Mouse (Mus musculus) hindbrain, embryonic 10.5 days (tissue): Measurements from ENCODE around the gene Mylk. TPM values are rescaled to one million over a fixed set of nuclear protein-coding genes. Genes with fewer than 3 reads are reported as not detected.

Experiments
- DNase-seq: peaks from one replicate; pipeline ENCODE4 v3.0.0-alpha.2; 2017; ENCODE audit warnings: low spot score
- H3K27ac ChIP-seq: fragments of 300-500 bp; sonication (generic); 2 replicates; pipeline ENCODE4 v1.5.1; 2016; ENCODE audit warnings: mild to moderate bottlenecking, moderate library complexity
- H3K27me3 ChIP-seq: fragments of 300-500 bp; sonication (generic); 2 replicates; pipeline ENCODE4 v1.6.1; 2016; ENCODE audit warnings: mild to moderate bottlenecking; ENCODE audit not compliant: poor library complexity, insufficient read depth, severe bottlenecking
- H3K36me3 ChIP-seq: fragments of 300-500 bp; sonication (generic); 2 replicates; pipeline ENCODE4 v1.6.1; 2016; ENCODE audit warnings: mild to moderate bottlenecking, moderate library complexity
- H3K4me1 ChIP-seq: fragments of 300-500 bp; sonication (generic); replicated peaks from 2 replicates; pipeline ENCODE4 v1.6.1; 2016; ENCODE audit warnings: mild to moderate bottlenecking
- H3K4me3 ChIP-seq: fragments of 300-500 bp; sonication (generic); 2 replicates; pipeline ENCODE4 v1.5.1; 2016; ENCODE audit warnings: mild to moderate bottlenecking, moderate library complexity
- H3K9me3 ChIP-seq: fragments of 300-500 bp; sonication (generic); 2 replicates; pipeline ENCODE4 v1.6.1; 2016; ENCODE audit warnings: mild to moderate bottlenecking, moderate library complexity
- WGBS: fragments of 180-500 bp; shearing (Covaris S2); methylation state at CpG from one replicate; pipeline ENCODE4 v1.1.7; 2016; 5-methylcytosine and 5-hydroxymethylcytosine counted together
- polyA plus RNA-seq: library from polyadenylated mRNA; unstranded; fragments of >200 nt; fragmentation: Nextera tagmentation; extraction: Ambion mirVana; gene quantifications from 2 replicates; pipeline ENCODE4 v1.2.1, GENCODE M21; 2016

The Mylk gene
- polyA plus RNA-seq, 1 experiment from 2014 or later: 5.7 TPM

DNA sequence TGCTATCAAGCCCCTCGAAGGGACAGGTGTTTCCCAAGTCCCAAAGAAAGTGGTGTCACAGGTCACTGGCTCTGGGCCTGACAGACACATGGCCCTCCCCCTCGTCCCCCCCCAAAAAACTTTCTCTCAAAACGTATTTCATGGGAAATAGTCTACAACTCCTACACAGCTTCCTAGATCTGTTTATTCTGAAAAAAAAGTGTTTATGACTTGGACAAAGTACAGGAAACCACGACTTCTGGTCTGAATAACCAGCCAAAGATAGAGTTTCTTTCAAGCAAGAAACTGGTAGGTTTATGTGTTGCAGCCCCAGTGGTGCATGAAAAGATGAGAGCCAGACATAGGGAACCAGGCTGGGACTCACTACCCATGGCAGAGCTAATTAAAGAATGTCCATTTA lies 218.0 kb downstream of the Mylk start:
- H3K27ac ChIP-seq: no peak overlapping the region
- H3K27me3 ChIP-seq: no peaks in the 10 kb centered on the region
- H3K36me3 ChIP-seq: no peaks in the 10 kb centered on the region
- H3K4me3 ChIP-seq: no peak overlapping the region
- H3K4me1 ChIP-seq: peaks cover 40% of the 10 kb centered on the region
- 82% methylated on average over 4 of the region's 4 CpGs for WGBS
- DNase-seq: no peak
- no peaks in the 10 kb centered on the region for H3K9me3 ChIP-seq

GRCm38 (mm10) chr16:34966620-34967081 lies 221.6 kb downstream of the Mylk start:
- Histone ChIP-seq H3K27ac (peak overlapping the region; percentile 25; the same call in 1 of the 2 replicates), H3K9me3 (no peaks in the 10 kb centered on the region)
- WGBS: 58% methylated on average over 5 of the region's 5 CpGs

GRCm38 (mm10) chr16:34967120-34967800 lies 222.2 kb downstream of the Mylk start:
- peak; percentile 72 for DNase-seq
- WGBS: 60% methylated on average over 10 of the region's 10 CpGs
- Histone ChIP-seq H3K27ac (peak overlapping the region; percentile 43; the same call in 1 of the 2 replicates), H3K4me3 (no peak overlapping the region), H3K36me3 (no peaks in the 10 kb centered on the region), H3K4me1 (peaks cover 20% of the 10 kb centered on the region), H3K27me3 (peaks cover 5% of the 10 kb centered on the region; the same call in 1 of the 2 replicates), H3K9me3 (no peaks in the 10 kb centered on the region)

More at GRCm38 (mm10) chr16:34966620-34967081, 221.6 kb downstream of the Mylk start:
- peaks cover 20% of the 10 kb centered on the region for H3K4me1 ChIP-seq
- no peaks in the 10 kb centered on the region for H3K36me3 ChIP-seq
- no peak for DNase-seq
- no peak overlapping the region for H3K4me3 ChIP-seq
- H3K27me3 ChIP-seq: peaks cover 5% of the 10 kb centered on the region; the same call in 1 of the 2 replicates

DNA sequence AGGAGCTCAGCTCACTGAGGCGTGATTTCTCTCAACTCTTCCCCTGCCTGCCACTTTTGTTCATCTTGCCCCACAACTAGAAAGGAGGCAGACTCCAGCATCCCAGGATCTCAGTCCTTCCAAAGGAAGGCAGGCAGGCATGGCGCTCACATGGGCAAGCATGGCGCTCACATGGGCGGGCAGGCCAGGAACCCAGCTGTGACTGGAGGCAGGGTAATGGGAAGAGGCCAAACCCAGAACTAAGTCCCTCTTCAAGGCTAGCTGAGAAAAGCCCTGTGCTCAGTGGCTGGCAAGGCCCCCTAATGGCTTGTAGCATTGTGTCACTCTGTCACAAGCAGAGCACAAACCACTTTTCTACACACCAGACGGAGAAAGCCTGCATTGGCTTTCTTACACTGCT lies 223.2 kb downstream of the Mylk start:
- H3K27me3 ChIP-seq: peaks cover 5% of the 10 kb centered on the region; the same call in 1 of the 2 replicates
- H3K9me3 ChIP-seq: no peaks in the 10 kb centered on the region
- H3K4me3 ChIP-seq: no peak overlapping the region
- H3K27ac ChIP-seq: 0 out of 2 replicates have a peak overlapping the region, but pooled peaks have one; percentile 45
- H3K4me1 ChIP-seq: peaks cover 25% of the 10 kb centered on the region
- WGBS: 62% methylated on average over 5 of the region's 5 CpGs
- DNase-seq: no peak
- H3K36me3 ChIP-seq: no peaks in the 10 kb centered on the region

GRCm38 (mm10) chr16:34972471-34972870 lies 227.5 kb downstream of the Mylk start:
- 80% methylated on average over 12 of the region's 12 CpGs for WGBS
- DNase-seq: no peak
- H3K9me3 ChIP-seq: no peaks in the 10 kb centered on the region
- H3K27ac ChIP-seq: no peak overlapping the region
- H3K27me3 ChIP-seq: peaks cover 5% of the 10 kb centered on the region; the same call in 1 of the 2 replicates
- no peak overlapping the region for H3K4me3 ChIP-seq
- H3K4me1 ChIP-seq: peaks cover 10% of the 10 kb centered on the region
- H3K36me3 ChIP-seq: no peaks in the 10 kb centered on the region

DNA sequence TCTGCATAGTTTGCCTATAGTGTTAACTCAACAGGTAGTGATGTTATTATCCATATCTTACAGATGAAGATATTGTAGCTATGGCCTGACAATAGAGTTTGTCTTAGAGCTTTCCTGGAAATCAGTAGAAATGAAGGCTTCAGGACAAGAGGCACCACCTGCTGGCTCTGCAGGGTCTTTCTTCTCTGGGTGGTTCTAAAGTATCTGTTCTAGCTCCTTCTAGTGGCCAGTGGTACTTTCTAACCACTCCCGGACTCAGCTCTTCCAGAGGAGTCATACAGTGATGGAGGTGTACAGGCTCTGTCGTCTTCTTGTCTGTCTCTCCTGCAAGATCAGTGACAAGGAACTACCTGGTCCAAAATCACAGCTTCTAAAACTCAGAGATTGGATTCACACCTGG lies 230.5 kb downstream of the Mylk start:
- Histone ChIP-seq H3K4me1 (0 out of 2 replicates have a peak, but pooled peaks cover 4% of the 10 kb centered on the region), H3K36me3 (no peaks in the 10 kb centered on the region), H3K27ac (no peak overlapping the region), H3K4me3 (no peak overlapping the region), H3K27me3 (no peaks in the 10 kb centered on the region), H3K9me3 (no peaks in the 10 kb centered on the region)
- WGBS: 70% methylated on average over 2 of the region's 2 CpGs
- no peak for DNase-seq

DNA sequence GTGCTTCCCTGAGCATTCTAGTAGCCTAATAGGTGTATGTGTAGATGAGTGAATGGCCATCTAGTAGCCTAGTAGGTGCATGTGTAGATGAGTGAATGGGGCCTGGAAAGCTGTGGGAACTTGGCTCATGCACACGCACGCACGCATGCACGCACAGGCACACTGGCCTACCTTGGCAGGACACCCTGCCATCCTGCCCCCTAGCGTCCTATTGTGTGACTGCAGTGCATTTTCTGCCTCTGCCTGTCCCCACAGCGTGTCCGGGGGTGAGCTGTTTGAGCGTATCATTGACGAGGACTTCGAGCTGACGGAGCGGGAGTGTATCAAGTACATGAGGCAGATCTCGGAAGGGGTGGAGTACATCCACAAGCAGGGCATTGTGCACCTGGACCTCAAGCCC lies 231.6 kb downstream of the Mylk start:
- DNase-seq: no peak
- H3K36me3 ChIP-seq: no peaks in the 10 kb centered on the region
- no peaks in the 10 kb centered on the region for H3K9me3 ChIP-seq
- H3K4me3 ChIP-seq: no peak overlapping the region
- WGBS: 82% methylated on average over 13 of the region's 13 CpGs
- H3K4me1 ChIP-seq: 0 out of 2 replicates have a peak, but pooled peaks cover 4% of the 10 kb centered on the region
- no peaks in the 10 kb centered on the region for H3K27me3 ChIP-seq
- no peak overlapping the region for H3K27ac ChIP-seq

DNA sequence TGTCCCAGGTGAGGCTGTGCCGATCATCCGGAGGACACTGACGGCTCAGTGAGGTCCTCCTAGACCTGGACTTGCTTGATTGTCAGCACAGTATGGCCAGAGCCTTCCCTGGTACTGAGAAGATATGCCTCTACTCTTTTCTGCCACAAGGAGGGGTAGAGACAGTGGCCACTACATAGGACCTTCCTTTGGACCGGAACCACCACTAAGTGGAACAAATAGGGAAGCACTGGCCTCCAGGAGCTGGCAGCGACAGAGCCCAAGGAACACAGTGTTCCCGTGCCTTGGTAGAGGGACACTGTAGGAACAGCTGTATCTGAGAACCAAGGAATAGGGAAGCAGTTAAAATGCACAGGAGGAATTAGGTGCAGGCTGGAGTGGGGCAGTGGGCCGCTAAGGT lies 233.0 kb downstream of the Mylk start:
- 93% methylated on average over 7 of the region's 7 CpGs for WGBS
- Histone ChIP-seq H3K9me3 (no peaks in the 10 kb centered on the region), H3K27me3 (no peaks in the 10 kb centered on the region), H3K4me3 (no peak overlapping the region), H3K27ac (no peak overlapping the region), H3K36me3 (no peaks in the 10 kb centered on the region), H3K4me1 (no peaks in the 10 kb centered on the region)
- DNase-seq: no peak

GRCm38 (mm10) chr16:34981009-34981408 lies 236.0 kb downstream of the Mylk start:
- no peaks in the 10 kb centered on the region for H3K36me3 ChIP-seq
- H3K27ac ChIP-seq: no peak overlapping the region
- H3K4me1 ChIP-seq: peaks cover 7% of the 10 kb centered on the region
- H3K4me3 ChIP-seq: no peak overlapping the region
- no peak for DNase-seq
- no peaks in the 10 kb centered on the region for H3K27me3 ChIP-seq
- no peaks in the 10 kb centered on the region for H3K9me3 ChIP-seq
- WGBS: 91% methylated on average over 7 of the region's 7 CpGs

DNA sequence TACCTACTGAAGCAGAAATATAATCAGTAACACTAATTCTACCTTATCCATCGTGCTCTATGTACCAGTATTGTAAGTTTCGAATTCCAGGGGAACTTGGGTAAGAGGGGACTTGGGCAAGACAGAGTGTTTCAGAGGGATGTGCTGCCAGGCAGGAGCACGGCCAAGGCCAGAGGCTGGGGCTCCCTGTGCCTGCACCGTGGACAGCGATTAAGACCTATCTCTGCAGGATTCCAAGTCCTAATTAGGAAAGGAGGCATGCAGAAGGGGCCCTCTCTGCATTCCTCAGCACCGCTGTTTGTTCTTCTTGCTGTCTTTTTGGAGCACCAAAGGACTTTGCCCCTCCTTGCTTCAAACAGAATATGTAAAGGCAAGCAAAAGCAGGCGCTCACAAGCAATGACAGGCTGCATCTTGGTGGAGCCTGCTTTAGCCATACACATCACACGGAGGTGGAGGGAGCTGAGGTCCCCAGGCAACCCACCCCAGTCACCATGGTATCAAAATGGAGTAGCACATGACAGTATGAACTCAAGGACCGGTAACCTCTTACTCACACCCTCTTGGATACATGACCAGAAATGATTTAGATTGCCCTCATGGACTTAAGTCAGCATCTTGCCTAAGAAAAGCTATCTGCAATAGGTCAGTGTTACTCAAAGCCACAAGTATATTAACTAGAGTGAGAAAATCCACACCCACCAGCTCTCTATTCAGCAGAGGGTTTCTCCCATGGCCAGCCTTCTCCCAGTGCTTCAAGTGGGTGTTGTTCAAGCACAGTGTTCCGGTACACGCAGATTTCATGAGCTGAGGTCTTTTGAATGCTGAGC lies 239.4 kb downstream of the Mylk start:
- no peak overlapping the region for H3K27ac ChIP-seq
- H3K4me3 ChIP-seq: no peak overlapping the region
- H3K36me3 ChIP-seq: peaks cover 10% of the 10 kb centered on the region; the same call in 1 of the 2 replicates
- no peak for DNase-seq
- 60% methylated on average over 11 of the region's 11 CpGs for WGBS
- no peaks in the 10 kb centered on the region for H3K9me3 ChIP-seq
- peaks cover 10% of the 10 kb centered on the region for H3K4me1 ChIP-seq
- H3K27me3 ChIP-seq: no peaks in the 10 kb centered on the region

DNA sequence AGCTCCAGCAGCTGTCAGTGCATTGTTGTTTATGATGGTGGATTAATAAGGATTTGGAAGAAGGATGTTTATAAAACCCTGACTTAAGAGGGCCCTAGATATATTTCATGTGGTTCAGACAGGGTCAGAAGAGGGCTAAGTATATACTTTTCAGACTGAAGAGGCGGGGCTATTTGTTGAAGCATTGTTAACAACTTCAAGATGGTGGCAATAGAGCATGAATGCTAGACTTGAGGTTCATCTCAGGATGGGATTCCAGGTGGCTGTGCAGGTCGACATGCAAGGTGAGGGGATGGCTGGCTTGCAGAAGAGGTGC lies 240.0 kb downstream of the Mylk start:
- H3K4me1 ChIP-seq: peaks cover 10% of the 10 kb centered on the region
- H3K27me3 ChIP-seq: no peaks in the 10 kb centered on the region
- H3K27ac ChIP-seq: no peak overlapping the region
- no peaks in the 10 kb centered on the region for H3K9me3 ChIP-seq
- no peak for DNase-seq
- H3K4me3 ChIP-seq: no peak overlapping the region
- H3K36me3 ChIP-seq: peaks cover 10% of the 10 kb centered on the region; the same call in 1 of the 2 replicates
- 79% methylated on average over 2 of the region's 2 CpGs for WGBS

- H3K9me3 ChIP-seq: no peaks in the 10 kb centered on the region
- H3K4me3 ChIP-seq: no peak overlapping the region
- no peak overlapping the region for H3K27ac ChIP-seq
- no peak for DNase-seq
- peaks cover 10% of the 10 kb centered on the region for H3K4me1 ChIP-seq
- WGBS: 86% methylated on average over 13 of the region's 13 CpGs
- H3K27me3 ChIP-seq: peaks cover 3% of the 10 kb centered on the region; the same call in 1 of the 2 replicates
- H3K36me3 ChIP-seq: peaks cover 10% of the 10 kb centered on the region; the same call in 1 of the 2 replicates
These were observed 241.3 kb downstream of the Mylk start for GRCm38 (mm10) chr16:34986211-34986825.
